8 mouse cellular contexts compared by ENCODE assay signal in the genomic region with DNA sequence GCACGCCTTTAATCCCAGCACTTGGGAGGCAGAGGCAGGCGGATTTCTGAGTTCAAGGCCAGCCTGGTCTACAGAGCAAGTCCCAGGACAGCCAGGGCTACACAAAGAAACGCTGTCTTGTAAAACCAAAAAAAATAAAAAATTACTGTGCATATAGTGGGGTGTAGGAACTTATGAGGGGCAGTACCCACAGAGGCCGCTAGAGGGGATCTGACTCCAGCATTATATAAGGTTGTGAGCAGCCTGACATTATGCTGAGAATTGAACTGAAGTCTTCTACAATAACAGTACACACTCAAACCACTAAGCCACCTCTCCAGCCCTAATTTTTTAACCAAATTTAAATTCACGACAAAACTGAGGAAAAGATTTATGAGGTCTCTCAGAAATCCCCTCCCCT. TPM values are rescaled to one million over a fixed set of nuclear protein-coding genes. Genes with fewer than 3 reads are reported as not detected.
DNase-seq lines count a peak whose midpoint lies in the region; ATAC-seq lines count a peak whose summit lies in the region.

No protein-coding gene starts in this region.

- no peaks in the 10 kb centered on the region for H3K9me3 ChIP-seq in hindbrain, embryonic 15.5 days

- H3K27ac ChIP-seq in hindbrain, embryonic 15.5 days (replicated peaks), result no peak overlapping the region

- no peaks in the 10 kb centered on the region for H3K27me3 ChIP-seq in hindbrain, embryonic 15.5 days

- H3K4me1 ChIP-seq in hindbrain, embryonic 15.5 days (replicated peaks), result no peaks in the 10 kb centered on the region

- peaks cover 42% of the 10 kb centered on the region for H3K36me3 ChIP-seq in hindbrain, embryonic 15.5 days

- peak; percentile 87 for ATAC-seq in hindbrain, embryonic 15.5 days (ENCODE audit: low FRiP score, low read depth)

- H3K9ac ChIP-seq in hindbrain, embryonic 15.5 days, result no peak overlapping the region

- no peak overlapping the region for H3K4me3 ChIP-seq in hindbrain, embryonic 15.5 days

- DNase-seq in WW6 (ENCODE audit: low read depth, low spot score), result peak; percentile 20
- peak; percentile 50 for DNase-seq in cerebellum, adult 9-10 months
- DNase-seq in frontal cortex, adult 2 months (ENCODE audit: extremely low spot score in 1 of 2, low spot score in 1 of 2), result peak; percentile 26 to 84
- DNase-seq in layer of hippocampus, postnatal 36 days, result peak; percentile 32 to 63
- DNase-seq in lung, postnatal 25 days (ENCODE audit: low spot score), result peak; percentile 57
- DNase-seq in right cerebral cortex, adult 2 months (ENCODE audit: low spot score in 2 of 2), result peak; percentile 66 to 74
- peak; percentile 36 for DNase-seq in yolk sac, embryonic 10.5 days (ENCODE audit: low spot score)

- 58% methylated on average over 5 of the region's 5 CpGs for WGBS in hindbrain, embryonic 15.5 days

- no peak overlapping the region for H3K4me2 ChIP-seq in hindbrain, embryonic 15.5 days

RNA-seq across cellular contexts. Expression of gene Wdr75, which starts 30.2 kb away (rescaled TPM):
- polyA plus RNA-seq in frontal cortex, adult 2 months (2012; rRNA removed), result 39.8 and 40.4 TPM in 2 replicates
- 54.1 and 54.5 TPM in 2 replicates for polyA plus RNA-seq in hindbrain, embryonic 15.5 days (2015; fragmentation: Nextera tagmentation; extraction: Ambion mirVana)
- 10 to 100 TPM; 37.9 to 44.2 TPM for total RNA-seq in layer of hippocampus, postnatal 36 days (2021)

Comparison
In these comparisons a context has a peak if more than half of its experiments do, and no peak if none do; other contexts are left out.
1. DNase-seq: peak in every context shown above with its lines; median percentile 70 in right cerebral cortex, adult 2 months; 57 in lung, postnatal 25 days; 55 in frontal cortex, adult 2 months; 50 in cerebellum, adult 9-10 months; 48 in layer of hippocampus, postnatal 36 days; 36 in yolk sac, embryonic 10.5 days; 20 in WW6.